Mouse (Mus musculus) kidney, adult 18-20 months (tissue): ENCODE data around the gene Ubr3.
"Not testable (repeated sequence)": the region's sequence is repeated elsewhere in the genome, so short reads cannot be mapped to it uniquely, and the experiment has no call there.

ENCODE experiments used
- DNase-seq: peaks from one replicate; pipeline ENCODE4 v3.0.0; 2021

Ubr3 gene

GRCm38 (mm10) chr2:69897039-69897617 is at the start of gene Ubr3:
TSS of gene Ubr3 (plus strand) at chr2:69897246.
- peak; percentile 97 for DNase-seq

GRCm38 (mm10) chr2:69849215-69849614 is 47.8 kb upstream of the Ubr3 start:
- no peak for DNase-seq

- no peak for DNase-seq
Measured at GRCm38 (mm10) chr2:69851427-69852058, 45.5 kb upstream of the Ubr3 start.

- DNase-seq, result peak; percentile 7
Measured at GRCm38 (mm10) chr2:69856392-69856791, 40.7 kb upstream of the Ubr3 start.

GRCm38 (mm10) chr2:69857882-69858281 is 39.2 kb upstream of the Ubr3 start:
- no peak for DNase-seq

GRCm38 (mm10) chr2:69860972-69861452 is 36.0 kb upstream of the Ubr3 start:
- peak; percentile 50 for DNase-seq

GRCm38 (mm10) chr2:69861485-69862091 is 35.5 kb upstream of the Ubr3 start, which contains the start of gene Ssb:
TSS of gene Ssb (plus strand) at chr2:69861562.
- DNase-seq, result peak; percentile 95

GRCm38 (mm10) chr2:69862117-69862657 is 34.9 kb upstream of the Ubr3 start:
- DNase-seq, result no peak

- no peak for DNase-seq
Measured at GRCm38 (mm10) chr2:69883990-69884391, 13.1 kb upstream of the Ubr3 start.

GRCm38 (mm10) chr2:69884581-69884980 is 12.5 kb upstream of the Ubr3 start:
- no peak for DNase-seq

- no peak for DNase-seq
Measured at GRCm38 (mm10) chr2:69885050-69885449, 12.0 kb upstream of the Ubr3 start.

GRCm38 (mm10) chr2:69885451-69886305 is 11.4 kb upstream of the Ubr3 start, which contains the start of gene Mettl5:
TSS of gene Mettl5 (minus strand) at chr2:69885615.
- peak; percentile 89 for DNase-seq

GRCm38 (mm10) chr2:69888957-69889356 is 8.1 kb upstream of the Ubr3 start:
- no peak for DNase-seq

- DNase-seq, result no peak
Measured at GRCm38 (mm10) chr2:69890843-69891242, 6.2 kb upstream of the Ubr3 start.

- no peak for DNase-seq
Measured at GRCm38 (mm10) chr2:69893145-69893544, 3.9 kb upstream of the Ubr3 start.

- no peak for DNase-seq
Measured at GRCm38 (mm10) chr2:69893891-69894290, 3.2 kb upstream of the Ubr3 start.

GRCm38 (mm10) chr2:69895502-69896223 is 1.4 kb upstream of the Ubr3 start:
- DNase-seq, result no peak

- no peak for DNase-seq
Measured at GRCm38 (mm10) chr2:69896224-69896581, 843 bp upstream of the Ubr3 start.

GRCm38 (mm10) chr2:69897618-69898575 is 851 bp downstream of the Ubr3 start:
- peak; percentile 66 for DNase-seq

- DNase-seq, result no peak
Measured at GRCm38 (mm10) chr2:69903541-69903940, 6.5 kb downstream of the Ubr3 start.

- not testable (repeated sequence) for DNase-seq
Measured at GRCm38 (mm10) chr2:69907394-69907793, 10.3 kb downstream of the Ubr3 start.
